Mouse (Mus musculus) limb, embryonic 14.5 days (tissue): Measurements from ENCODE around the gene Notch3. TPM values are rescaled to one million over a fixed set of nuclear protein-coding genes. Genes with fewer than 3 reads are reported as not detected.

Experiments used
- ATAC-seq: fragments of 200-750 bp; cut with Nextera tagmentation; 2 replicates; pipeline ENCODE4 v1.8.0; 2017; ENCODE audit warnings: low read depth, moderate number of reproducible peaks, moderate TSS enrichment; ENCODE audit not compliant: low FRiP score
- DNase-seq: peaks from one replicate; pipeline ENCODE4 v3.0.0-alpha.2; 2015; ENCODE audit warnings: low spot score
- H3K27ac ChIP-seq: fragments of 300-500 bp; sonication (generic); replicated peaks from 2 replicates; pipeline ENCODE4 v1.5.1; 2014; ENCODE audit warnings: low read depth, mild to moderate bottlenecking, low read length, moderate library complexity, mixed read lengths
- H3K27me3 ChIP-seq: fragments of 300-500 bp; sonication (generic); 2 replicates; pipeline ENCODE4 v1.6.1; 2014; ENCODE audit warnings: low read length, mixed read lengths; ENCODE audit not compliant: control insufficient read depth, insufficient read depth
- H3K36me3 ChIP-seq: fragments of 300-500 bp; sonication (generic); 2 replicates; pipeline ENCODE4 v1.6.1; 2014; ENCODE audit warnings: mild to moderate bottlenecking, low read length, moderate library complexity, mixed read lengths; ENCODE audit not compliant: control insufficient read depth, insufficient read depth
- H3K4me1 ChIP-seq: fragments of 300-500 bp; sonication (generic); 2 replicates; pipeline ENCODE4 v1.6.1; 2014; ENCODE audit warnings: antibody characterized with exemption, low read length, mixed read lengths; ENCODE audit not compliant: control insufficient read depth, insufficient read depth
- H3K4me2 ChIP-seq: fragments of 300-500 bp; sonication (generic); replicated peaks from 2 replicates; pipeline ENCODE4 v1.6.1; 2014; ENCODE audit warnings: low read depth, mild to moderate bottlenecking, low read length, moderate library complexity; ENCODE audit not compliant: severe bottlenecking
- H3K4me3 ChIP-seq: fragments of 300-500 bp; sonication (generic); replicated peaks from 2 replicates; pipeline ENCODE4 v1.5.1; 2014; ENCODE audit warnings: low read length
- H3K9ac ChIP-seq: fragments of 300-500 bp; sonication (generic); 2 replicates; pipeline ENCODE4 v1.6.1; 2014; ENCODE audit warnings: mild to moderate bottlenecking, low read depth, low read length, moderate library complexity; ENCODE audit not compliant: severe bottlenecking
- H3K9me3 ChIP-seq: fragments of 300-500 bp; sonication (generic); 2 replicates; pipeline ENCODE4 v1.6.1; 2016; ENCODE audit warnings: low read length; ENCODE audit not compliant: control insufficient read depth
- POLR2A ChIP-seq: fragments of 200-500 bp; IDR thresholded peaks from 2 replicates; pipeline ENCODE4 v1.8.0; 2012; ENCODE audit warnings: inconsistent platforms, mild to moderate bottlenecking, moderate library complexity, borderline replicate concordance; ENCODE audit not compliant: insufficient read depth, insufficient read length; ENCODE audit errors: extremely low read depth
- WGBS: fragments of 180-500 bp; shearing (Covaris S2); extraction: QIAGEN DNeasy Blood & Tissue Kit; methylation state at CpG from one replicate; pipeline ENCODE4 v1.1.7; 2014; 5-methylcytosine and 5-hydroxymethylcytosine counted together
- polyA plus RNA-seq, 2 experiments: library from polyadenylated mRNA; depleted of rRNA in 1 of 2; stranded (reverse) in 1 of 2; unstranded in 1 of 2; fragments of >200 nt; fragmentation: Nextera tagmentation in 1 of 2; extraction: Ambion mirVana in 1 of 2; gene quantifications; 2 replicates each; pipeline versions ENCODE4 v1.2.1 to v1.2.3; 2012 to 2014

Notch3 gene
- polyA plus RNA-seq, 2 experiments = 19.4 to 50.0 TPM

DNA sequence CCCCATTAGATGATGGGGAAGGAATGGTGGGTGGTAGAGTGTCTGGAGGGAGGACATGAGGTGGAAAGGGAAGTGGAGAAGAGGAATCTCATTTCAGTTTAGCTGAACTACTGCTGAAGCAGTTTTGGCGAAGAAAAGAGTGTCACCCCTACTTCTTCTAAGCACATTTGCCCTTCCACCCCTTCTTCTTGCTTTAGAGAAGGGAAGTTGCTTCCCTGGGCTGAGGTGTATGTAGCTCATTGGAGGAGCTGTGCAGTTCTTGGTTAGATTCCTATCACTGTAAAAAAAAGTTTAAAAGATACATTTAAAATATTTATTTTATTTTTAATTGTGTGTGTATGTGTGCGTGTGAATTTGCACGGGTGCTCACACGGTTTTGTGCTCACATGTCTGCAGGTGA is 10.3 kb upstream of the Notch3 start:
- H3K9ac ChIP-seq = no peak overlapping the region
- H3K9me3 ChIP-seq = no peaks in the 10 kb centered on the region
- H3K4me2 ChIP-seq = no peak overlapping the region
- DNase-seq (no peak), ATAC-seq (no peak)
- no peaks in the 10 kb centered on the region for H3K27me3 ChIP-seq
- H3K4me3 ChIP-seq = no peak overlapping the region
- no peak overlapping the region for H3K27ac ChIP-seq
- 92% methylated on average over 4 of the region's 4 CpGs for WGBS
- no peak for TF ChIP-seq POLR2A
- H3K36me3 ChIP-seq = no peaks in the 10 kb centered on the region
- H3K4me1 ChIP-seq = no peaks in the 10 kb centered on the region

DNA sequence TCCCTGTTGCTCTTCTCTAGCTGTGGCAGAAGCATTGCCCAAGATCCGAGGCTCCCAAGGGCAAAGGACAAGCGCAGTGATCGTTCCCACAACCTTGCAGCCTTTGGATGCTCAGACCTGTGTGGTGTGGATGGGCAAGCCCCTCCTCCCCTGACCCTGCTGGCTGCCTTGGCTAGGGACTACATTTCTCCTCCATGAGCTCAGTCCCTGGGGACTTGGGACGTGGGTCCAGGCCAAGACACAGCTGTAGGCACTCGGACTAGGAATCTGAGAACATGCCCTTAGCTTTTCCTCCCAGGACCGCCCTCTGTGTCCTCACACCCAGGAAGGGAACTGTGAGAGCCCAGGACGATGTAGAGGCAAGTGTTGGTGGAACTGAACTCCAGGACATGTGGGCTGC is 6.5 kb upstream of the Notch3 start:
- Histone ChIP-seq H3K4me3 (no peak overlapping the region), H3K27me3 (no peaks in the 10 kb centered on the region), H3K36me3 (no peaks in the 10 kb centered on the region), H3K9ac (no peak overlapping the region), H3K4me2 (no peak overlapping the region), H3K27ac (no peak overlapping the region), H3K9me3 (no peaks in the 10 kb centered on the region), H3K4me1 (no peaks in the 10 kb centered on the region)
- no peak for DNase-seq
- WGBS = 57% methylated on average over 7 of the region's 7 CpGs
- no peak for TF ChIP-seq POLR2A
- ATAC-seq = 0 out of 2 replicates have a peak, but pooled peaks have one; percentile 47

- Histone ChIP-seq H3K9me3 (no peaks in the 10 kb centered on the region), H3K36me3 (no peaks in the 10 kb centered on the region), H3K4me2 (no peak overlapping the region), H3K4me1 (no peaks in the 10 kb centered on the region), H3K27ac (no peak overlapping the region), H3K9ac (no peak overlapping the region), H3K27me3 (no peaks in the 10 kb centered on the region), H3K4me3 (no peak overlapping the region)
- WGBS = 80% methylated on average over 2 of the region's 2 CpGs
- ATAC-seq (no peak), DNase-seq (no peak)
- no peak for TF ChIP-seq POLR2A
Observed at GRCm38 (mm10) chr17:32172485-32172884, 5.8 kb upstream of the Notch3 start.

GRCm38 (mm10) chr17:32169518-32170225 is 3.0 kb upstream of the Notch3 start:
- Histone ChIP-seq H3K27me3 (no peaks in the 10 kb centered on the region), H3K4me2 (no peak overlapping the region), H3K9me3 (no peaks in the 10 kb centered on the region), H3K4me1 (peaks cover 8% of the 10 kb centered on the region; the same call in 1 of the 2 replicates), H3K4me3 (no peak overlapping the region), H3K9ac (no peak overlapping the region), H3K27ac (no peak overlapping the region), H3K36me3 (no peaks in the 10 kb centered on the region)
- peak; percentile 51 for DNase-seq
- no peak for ATAC-seq
- 63% methylated on average over 4 of the region's 4 CpGs for WGBS
- no peak for TF ChIP-seq POLR2A

- Histone ChIP-seq H3K27me3 (no peaks in the 10 kb centered on the region), H3K4me1 (peaks cover 23% of the 10 kb centered on the region; the same call in 1 of the 2 replicates), H3K9ac (peak overlapping the region; percentile 75), H3K4me3 (peak overlapping the region; percentile 72), H3K36me3 (no peaks in the 10 kb centered on the region), H3K4me2 (peak overlapping the region; percentile 84), H3K9me3 (no peaks in the 10 kb centered on the region), H3K27ac (peak overlapping the region; percentile 83)
- ATAC-seq = peak; percentile 69
- DNase-seq = peak; percentile 74
- no peak for TF ChIP-seq POLR2A
- WGBS = 1% methylated on average over 10 of the region's 43 CpGs
Observed at GRCm38 (mm10) chr17:32165803-32166595, 653 bp downstream of the Notch3 start.
